Mouse (Mus musculus) embryonic stem cell, embryonic (primary cell): ENCODE measurements around the gene Spaar.

Experiments used
- CTCF ChIA-PET, 4 experiments: fragments of 300-600 bp in 2 of 4; fragments of 350-600 bp in 2 of 4; sonication (Branson Sonifier 250); formaldehyde crosslinking; loops; one replicate each; lab custom pipeline; 2022; ENCODE audit warnings: inconsistent platforms in 2 of 4; lab: Charles Lee
- POLR2A ChIA-PET, 4 experiments: fragments of 300-600 bp in 2 of 4; fragments of 350-600 bp in 2 of 4; sonication (Branson Sonifier 250); formaldehyde crosslinking; loops; one replicate each; lab custom pipeline; 2022; ENCODE audit warnings: antibody characterized with exemption in 4 of 4, inconsistent platforms in 1 of 4; lab: Charles Lee

Gene Spaar

DNA sequence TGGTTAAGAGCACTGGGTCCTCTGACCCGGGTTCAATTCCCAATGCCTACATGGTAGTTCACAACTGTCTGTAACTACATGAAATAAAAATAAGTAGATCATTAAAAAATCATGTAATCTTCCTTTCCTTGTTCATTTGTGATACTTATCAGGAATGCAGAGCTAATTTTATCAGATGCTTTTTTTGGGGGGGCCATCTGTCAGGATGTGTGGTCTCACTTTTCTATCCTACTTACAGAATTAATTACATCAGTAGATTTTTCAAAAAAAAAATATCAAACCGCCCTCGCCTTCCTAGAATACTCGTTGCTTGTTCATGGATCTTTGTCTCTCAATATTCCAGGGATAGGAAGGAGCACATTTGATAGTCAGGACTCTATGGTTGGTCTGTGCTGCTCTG, 7.6 kb upstream of the Spaar start:
- ChIA-PET CTCF (interaction anchor here in 3 of 4 experiments (0.6 to 1.4 kb wide), 3 partner anchors 10 to 402 kb away, joined by 4 to 6 read pairs (median 6); no protein-coding TSS in a partner anchor), POLR2A (interaction anchor here in 1 of 4 experiments (0.6 to 1.8 kb wide), 2 partner anchors 9 to 55 kb away, joined by 3 to 5 read pairs; no protein-coding TSS in a partner anchor)

DNA sequence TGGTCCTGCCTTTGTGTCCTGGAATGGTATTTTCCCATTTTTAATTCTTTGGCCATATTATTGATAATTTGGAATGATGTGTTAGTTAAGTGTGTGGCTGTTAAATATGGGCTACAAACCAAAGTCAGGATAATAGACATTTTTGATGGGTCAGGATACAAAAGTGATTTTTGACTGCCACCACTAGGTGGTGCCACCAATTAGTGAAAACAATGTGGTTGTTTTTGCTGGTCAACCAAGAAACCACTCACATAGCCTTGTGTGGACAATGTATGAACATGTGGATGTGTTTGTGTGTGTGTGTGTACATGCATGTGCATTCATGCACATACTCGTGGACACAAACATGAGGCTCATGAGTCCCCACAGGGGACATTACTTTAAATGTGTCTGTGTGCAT, 5.1 kb upstream of the Spaar start:
- ChIA-PET CTCF (interaction anchor here in 2 of 4 experiments (0.8 to 1.2 kb wide), 3 partner anchors 11 to 201 kb away, joined by 3 to 5 read pairs (median 3); no protein-coding TSS in a partner anchor), POLR2A (no interaction called here)

- CTCF ChIA-PET, result interaction anchor here (0.5 to 2.6 kb wide), 15 partner anchors 12 to 1238 kb away, joined by 3 to 10 read pairs (median 4); no protein-coding TSS in a partner anchor
- POLR2A ChIA-PET, result interaction anchor here in 3 of 4 experiments (0.6 to 1.6 kb wide), 7 partner anchors 13 to 286 kb away, joined by 3 to 5 read pairs (median 4); no protein-coding TSS in a partner anchor
Measured at GRCm38 (mm10) chr4:43726228-43726993, 3.4 kb upstream of the Spaar start.

DNA sequence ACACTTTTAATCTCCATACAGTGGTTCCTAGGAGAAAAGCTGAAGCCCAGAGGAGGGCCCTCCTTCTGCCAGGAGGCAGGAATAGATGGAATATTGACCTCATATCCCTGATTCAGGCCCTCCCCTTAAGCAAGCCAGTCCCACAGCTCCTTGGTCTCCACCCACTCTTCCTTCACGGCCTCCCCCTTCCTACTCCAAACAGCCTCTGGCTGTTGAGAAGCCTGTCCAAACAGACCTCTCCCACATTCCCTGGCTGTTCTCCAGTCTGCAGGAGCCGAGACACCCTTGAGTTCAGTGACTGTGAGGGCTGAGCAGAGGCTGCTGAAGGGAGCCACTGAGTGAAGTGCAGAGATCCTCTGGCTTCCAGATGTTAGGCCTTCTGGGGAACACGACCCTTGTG, 2.8 kb upstream of the Spaar start, which contains the start of gene Hrct1:
Gene Hrct1, plus strand, starts transcription at position 194 of the 400 bp plus-strand sequence.
- ChIA-PET CTCF (interaction anchor here (0.5 to 2.6 kb wide), 10 partner anchors 34 to 1237 kb away, joined by 3 to 10 read pairs (median 4); no protein-coding TSS in a partner anchor), POLR2A (interaction anchor here in 2 of 4 experiments (0.8 to 2.3 kb wide), 5 partner anchors 13 to 285 kb away, joined by 3 to 8 read pairs (median 4); no protein-coding TSS in a partner anchor)

GRCm38 (mm10) chr4:43727718-43728575, 1.9 kb upstream of the Spaar start:
- POLR2A ChIA-PET, result interaction anchor here in 2 of 4 experiments (1.0 to 2.3 kb wide), 3 partner anchors 15 to 133 kb away, joined by 3 to 8 read pairs (median 4); no protein-coding TSS in a partner anchor
- CTCF ChIA-PET, result interaction anchor here (0.6 to 2.6 kb wide), 10 partner anchors 32 to 707 kb away, joined by 3 to 10 read pairs (median 3); partner anchors contain the start of genes Gba2 (in 1 of the 4) and Rgp1 (in 1 of the 4)

- CTCF ChIA-PET, result interaction anchor here (0.6 to 2.6 kb wide), 11 partner anchors 17 to 707 kb away, joined by 3 to 10 read pairs (median 3); partner anchors contain the start of genes Gba2 (in 1 of the 4) and Rgp1 (in 1 of the 4)
- POLR2A ChIA-PET, result interaction anchor here in 2 of 4 experiments (1.0 to 2.3 kb wide), 2 partner anchors 14 to 132 kb away, joined by 3 to 8 read pairs; no protein-coding TSS in a partner anchor
Measured at GRCm38 (mm10) chr4:43728576-43728954, 1.3 kb upstream of the Spaar start.

DNA sequence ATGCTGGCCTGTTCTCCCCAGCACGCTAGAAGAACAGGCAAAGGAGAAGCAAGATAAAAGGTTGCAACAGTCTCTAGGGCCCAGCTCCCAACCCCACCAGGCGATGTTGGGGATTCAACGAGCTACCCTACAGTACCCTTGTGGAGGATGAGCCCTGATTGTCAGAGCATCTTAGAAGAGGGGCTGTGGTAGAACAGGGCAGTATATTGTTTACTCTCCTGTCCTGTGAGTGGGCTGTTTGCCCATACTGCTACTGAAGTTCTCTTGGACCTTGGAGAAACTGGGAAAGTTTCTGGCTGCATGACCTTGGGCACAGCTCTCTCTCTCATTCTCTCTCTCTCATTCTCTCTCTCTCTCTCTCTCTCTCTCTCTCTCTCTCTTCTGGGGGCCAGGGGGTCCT, 708 bp upstream of the Spaar start:
- CTCF ChIA-PET, result interaction anchor here in 3 of 4 experiments (0.6 to 2.6 kb wide), 9 partner anchors 16 to 197 kb away, joined by 3 to 14 read pairs (median 4); partner anchors contain the start of gene Olfr71 (in 1 of the 3)

GRCm38 (mm10) chr4:43730750-43731297, 990 bp downstream of the Spaar start:
- ChIA-PET POLR2A (interaction anchor here in 3 of 4 experiments (0.7 to 1.6 kb wide), 8 partner anchors 9 to 150 kb away, joined by 3 to 5 read pairs (median 3); no protein-coding TSS in a partner anchor), CTCF (interaction anchor here (0.5 to 2.1 kb wide), 39 partner anchors 10 to 939 kb away, joined by 3 to 16 read pairs (median 4); partner anchors contain the start of gene Arhgef39 (in 1 of the 4))

More for the DNA sequence above, 708 bp upstream of the Spaar start:
- POLR2A ChIA-PET, result interaction anchor here in 1 of 4 experiments (2.3 kb wide), 1 partner anchor 13 kb away, joined by 8 read pairs; no protein-coding TSS in a partner anchor

GRCm38 (mm10) chr4:43732171-43732570, 2.3 kb downstream of the Spaar start:
- CTCF ChIA-PET, result interaction anchor here (0.6 to 2.1 kb wide), 9 partner anchors 11 to 194 kb away, joined by 3 to 11 read pairs (median 5); no protein-coding TSS in a partner anchor
- POLR2A ChIA-PET, result interaction anchor here in 2 of 4 experiments (0.7 to 1.6 kb wide), 6 partner anchors 8 to 380 kb away, joined by 3 read pairs; no protein-coding TSS in a partner anchor

DNA sequence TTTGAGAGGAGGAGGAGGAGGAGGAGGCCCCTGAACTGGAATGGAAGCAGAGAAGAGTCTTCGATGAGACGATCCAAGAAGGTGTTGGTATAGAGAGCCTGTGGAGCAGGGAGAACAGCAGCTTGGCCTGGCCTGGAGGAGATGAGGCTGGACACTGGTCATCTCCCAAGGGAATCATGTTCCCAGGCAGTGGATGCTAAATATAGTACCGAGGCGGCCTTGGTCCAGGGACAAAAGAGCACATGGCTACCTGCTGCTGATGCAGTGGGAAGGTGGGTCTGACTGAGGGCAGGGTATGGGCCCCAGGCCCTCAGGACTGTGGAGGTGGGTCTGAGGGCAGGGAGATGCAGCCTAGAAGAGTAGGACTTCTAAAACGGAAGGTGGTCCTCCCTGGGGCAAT, 3.4 kb downstream of the Spaar start:
- CTCF ChIA-PET, result interaction anchor here in 2 of 4 experiments (0.7 to 1.3 kb wide), 2 partner anchors 13 to 1773 kb away, joined by 4 to 5 read pairs; no protein-coding TSS in a partner anchor
- POLR2A ChIA-PET, result interaction anchor here in 2 of 4 experiments (0.6 to 0.9 kb wide), 2 partner anchors 8 to 1257 kb away, joined by 3 read pairs; no protein-coding TSS in a partner anchor

DNA sequence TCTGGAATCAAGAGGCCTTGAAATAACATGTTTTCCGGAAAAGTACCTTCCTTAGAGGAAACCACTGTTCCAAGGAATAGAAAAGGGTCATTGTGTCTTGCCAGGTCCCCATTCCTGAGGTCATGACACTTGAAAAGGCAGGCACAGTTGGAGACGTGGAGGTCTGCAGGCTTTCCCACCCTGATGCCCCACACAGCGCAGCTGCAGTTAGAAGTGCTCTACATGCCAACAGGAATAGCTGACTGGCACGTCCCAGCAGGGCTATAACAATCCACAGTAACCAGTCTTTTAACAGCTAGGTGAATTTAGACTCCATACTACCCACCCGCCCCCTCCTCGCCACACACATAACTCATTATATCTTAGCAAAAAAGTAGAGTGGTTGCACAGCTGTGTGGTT, 7.3 kb downstream of the Spaar start:
- ChIA-PET POLR2A (interaction anchor here in 1 of 4 experiments (0.6 kb wide), 1 partner anchor 23 kb away, joined by 3 read pairs; no protein-coding TSS in a partner anchor), CTCF (interaction anchor here in 3 of 4 experiments (1.0 to 1.5 kb wide), 5 partner anchors 23 to 210 kb away, joined by 3 read pairs; no protein-coding TSS in a partner anchor)

DNA sequence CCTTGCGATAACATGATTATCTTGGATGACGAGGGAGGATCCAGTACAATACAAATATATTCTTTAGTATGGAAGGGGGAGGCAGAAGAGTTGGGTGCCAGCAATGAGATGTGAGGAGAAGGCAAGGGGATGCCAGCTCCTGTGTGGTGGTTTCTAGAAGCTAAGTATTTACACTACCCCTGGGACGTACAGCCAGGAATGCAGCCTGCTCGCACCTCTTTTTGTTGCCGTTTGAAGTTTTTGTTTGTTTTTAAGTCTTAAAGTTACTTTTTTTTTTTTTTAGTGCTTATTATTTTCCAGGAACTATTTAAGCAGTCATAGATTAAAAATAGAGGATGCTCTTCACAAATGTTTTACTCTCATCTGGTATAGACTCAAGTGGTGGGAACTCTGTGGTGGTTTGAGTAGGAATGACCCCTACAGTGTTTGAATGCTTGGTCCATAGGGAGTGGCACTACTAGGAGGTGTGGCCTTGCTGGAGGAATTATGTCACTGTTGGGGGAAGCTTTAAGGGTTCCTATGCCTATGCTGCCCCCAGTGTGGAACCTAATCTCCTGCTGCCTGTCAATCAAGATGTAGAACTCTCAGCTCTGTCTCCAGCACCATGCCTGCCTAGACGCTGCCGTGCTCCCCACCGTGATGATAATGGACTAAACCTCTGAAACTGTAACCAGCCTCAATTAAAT, 9.3 kb downstream of the Spaar start:
- POLR2A ChIA-PET, result interaction anchor here in 3 of 4 experiments (0.6 to 1.8 kb wide), 4 partner anchors 8 to 113 kb away, joined by 3 to 5 read pairs (median 4); partner anchors contain the start of gene Hrct1 (in 1 of the 3)

GRCm38 (mm10) chr4:43741526-43741925, 11.7 kb downstream of the Spaar start:
- ChIA-PET CTCF (interaction anchor here in 3 of 4 experiments (1.0 to 2.0 kb wide), 6 partner anchors 16 to 184 kb away, joined by 3 to 7 read pairs (median 4); no protein-coding TSS in a partner anchor), POLR2A (interaction anchor here in 1 of 4 experiments (0.9 to 1.1 kb wide), 3 partner anchors 9 to 43 kb away, joined by 3 read pairs; no protein-coding TSS in a partner anchor)

More for the DNA sequence above, 9.3 kb downstream of the Spaar start:
- CTCF ChIA-PET, result interaction anchor here in 2 of 4 experiments (0.5 to 1.2 kb wide), 2 partner anchors 21 kb away, joined by 3 to 6 read pairs; no protein-coding TSS in a partner anchor

- ChIA-PET CTCF (interaction anchor here in 3 of 4 experiments (0.6 to 2.0 kb wide), 18 partner anchors 11 to 239 kb away, joined by 3 to 8 read pairs (median 4); no protein-coding TSS in a partner anchor), POLR2A (interaction anchor here in 2 of 4 experiments (0.6 to 1.4 kb wide), 11 partner anchors 14 to 250 kb away, joined by 3 to 8 read pairs (median 3); partner anchors contain the start of genes Ccdc107 (in 1 of the 2) and Hrct1 (in 1 of the 2))
Measured at GRCm38 (mm10) chr4:43742637-43743036, 12.8 kb downstream of the Spaar start.

DNA sequence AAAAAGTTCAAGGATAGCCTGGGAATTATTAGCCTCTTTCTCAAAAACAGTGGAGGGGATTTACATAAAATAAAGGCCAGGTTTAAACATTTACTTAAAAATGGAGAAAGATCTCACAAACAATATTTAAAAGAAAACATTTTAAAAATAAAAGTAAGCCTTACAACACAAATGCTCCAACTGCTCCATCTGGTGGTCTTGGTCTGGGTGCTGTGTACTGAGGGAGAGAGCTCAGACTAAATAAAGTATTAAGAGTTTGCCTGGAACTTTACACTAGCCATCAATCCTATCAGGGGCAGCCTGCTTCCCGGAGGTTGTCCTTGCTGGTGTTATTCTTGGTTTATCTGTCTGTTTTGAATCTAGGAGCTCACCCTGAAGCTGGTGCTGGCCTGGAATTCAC, 13.3 kb downstream of the Spaar start:
- CTCF ChIA-PET, result interaction anchor here in 3 of 4 experiments (0.5 to 2.0 kb wide), 15 partner anchors 12 to 244 kb away, joined by 3 to 8 read pairs (median 4); no protein-coding TSS in a partner anchor

More for the DNA sequence above, 13.3 kb downstream of the Spaar start:
- POLR2A ChIA-PET, result interaction anchor here in 2 of 4 experiments (0.6 to 1.4 kb wide), 9 partner anchors 15 to 250 kb away, joined by 3 to 8 read pairs (median 3); partner anchors contain the start of genes Ccdc107 (in 1 of the 2) and Hrct1 (in 1 of the 2)
